Mouse (Mus musculus): ENCODE measurements around the gene B3gat2. TPM values are rescaled to one million over a fixed set of nuclear protein-coding genes. Genes with fewer than 3 reads are reported as not detected.

B3gat2 gene
- total and polyA plus RNA-seq, 2 experiments from 2014 or later, result 15.6 to 34.9 TPM

DNA sequence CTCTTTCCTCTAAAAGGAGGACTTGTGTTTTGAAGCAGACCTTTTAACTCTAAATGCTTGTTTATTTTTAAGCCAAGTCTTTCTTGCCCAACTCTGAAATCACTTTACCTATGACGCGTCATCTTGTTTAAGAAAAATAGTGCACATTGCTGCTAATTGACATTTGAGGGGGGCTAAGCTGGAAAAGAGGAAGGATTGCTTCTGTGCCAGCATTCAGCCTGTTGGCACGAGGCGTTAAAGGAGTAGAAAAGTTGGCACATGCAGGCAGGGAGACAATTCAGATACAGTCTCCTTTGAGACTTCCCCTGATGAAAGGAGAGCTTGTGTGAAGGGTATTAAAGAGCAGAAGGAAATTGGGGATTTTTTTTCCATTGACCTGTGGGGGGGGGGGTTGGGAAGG lies 3.2 kb downstream of the B3gat2 start:
- TF ChIP-seq CTCF (IDR thresholded peaks at IDR 0.05; ENCODE audit: low read depth), result no peak
- WGBS, result 28% methylated on average over 4 of the region's 4 CpGs
- ATAC-seq (no peak), DNase-seq (ENCODE audit: low spot score) (peak; percentile 69)
- no peaks in the 10 kb centered on the region for H3K36me3 ChIP-seq (ENCODE audit: insufficient read depth, low read length)
- H3K27ac ChIP-seq, result no peak overlapping the region
- no peak overlapping the region for H3K9ac ChIP-seq (replicated peaks; ENCODE audit: low read length)
- peak overlapping the region; percentile 85 for H3K4me2 ChIP-seq (ENCODE audit: low read depth, low read length)
- H3K4me1 ChIP-seq (ENCODE audit: insufficient read depth, low read length), result 0 out of 2 replicates have a peak, but pooled peaks cover 5% of the 10 kb centered on the region
- H3K27me3 ChIP-seq (ENCODE audit: insufficient read depth, low read length), result no peaks in the 10 kb centered on the region
- no peaks in the 10 kb centered on the region for H3K9me3 ChIP-seq (ENCODE audit: low read length)
- H3K4me3 ChIP-seq (ENCODE audit: low read length), result peak overlapping the region; percentile 62; the same call in 1 of the 2 replicates

DNA sequence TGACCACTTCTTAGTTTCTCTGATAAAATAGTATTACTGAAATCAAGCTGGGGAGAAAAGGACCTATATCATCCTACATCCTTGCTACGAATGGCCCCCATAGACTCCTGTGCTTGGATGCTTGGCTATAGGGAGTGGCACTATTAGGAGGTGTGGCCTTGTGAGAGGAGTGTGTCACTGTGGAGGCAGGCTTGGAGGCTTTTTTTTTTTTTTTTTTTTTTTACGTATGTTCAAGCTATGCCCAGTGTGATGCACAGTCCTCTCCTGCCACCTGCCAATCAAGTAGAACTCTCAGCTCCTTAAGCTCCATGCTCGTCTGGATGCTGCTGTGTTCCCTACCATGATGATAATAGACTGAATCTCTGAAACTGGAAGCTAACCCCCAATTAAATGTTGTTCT lies 11.5 kb downstream of the B3gat2 start:
- 64% methylated on average over 3 of the region's 3 CpGs for WGBS
- no peaks in the 10 kb centered on the region for H3K36me3 ChIP-seq (ENCODE audit: insufficient read depth, low read length)
- no peak overlapping the region for H3K27ac ChIP-seq
- no peaks in the 10 kb centered on the region for H3K4me1 ChIP-seq (ENCODE audit: insufficient read depth, low read length)
- TF ChIP-seq CTCF (IDR thresholded peaks at IDR 0.05; ENCODE audit: low read depth), result no peak
- no peak overlapping the region for H3K9ac ChIP-seq (replicated peaks; ENCODE audit: low read length)
- ATAC-seq (no peak), DNase-seq (ENCODE audit: low spot score) (no peak)
- H3K27me3 ChIP-seq (ENCODE audit: insufficient read depth, low read length), result no peaks in the 10 kb centered on the region
- H3K4me2 ChIP-seq (ENCODE audit: low read depth, low read length), result no peak overlapping the region
- H3K9me3 ChIP-seq (ENCODE audit: low read length), result no peaks in the 10 kb centered on the region
- no peak overlapping the region for H3K4me3 ChIP-seq (ENCODE audit: low read length)

DNA sequence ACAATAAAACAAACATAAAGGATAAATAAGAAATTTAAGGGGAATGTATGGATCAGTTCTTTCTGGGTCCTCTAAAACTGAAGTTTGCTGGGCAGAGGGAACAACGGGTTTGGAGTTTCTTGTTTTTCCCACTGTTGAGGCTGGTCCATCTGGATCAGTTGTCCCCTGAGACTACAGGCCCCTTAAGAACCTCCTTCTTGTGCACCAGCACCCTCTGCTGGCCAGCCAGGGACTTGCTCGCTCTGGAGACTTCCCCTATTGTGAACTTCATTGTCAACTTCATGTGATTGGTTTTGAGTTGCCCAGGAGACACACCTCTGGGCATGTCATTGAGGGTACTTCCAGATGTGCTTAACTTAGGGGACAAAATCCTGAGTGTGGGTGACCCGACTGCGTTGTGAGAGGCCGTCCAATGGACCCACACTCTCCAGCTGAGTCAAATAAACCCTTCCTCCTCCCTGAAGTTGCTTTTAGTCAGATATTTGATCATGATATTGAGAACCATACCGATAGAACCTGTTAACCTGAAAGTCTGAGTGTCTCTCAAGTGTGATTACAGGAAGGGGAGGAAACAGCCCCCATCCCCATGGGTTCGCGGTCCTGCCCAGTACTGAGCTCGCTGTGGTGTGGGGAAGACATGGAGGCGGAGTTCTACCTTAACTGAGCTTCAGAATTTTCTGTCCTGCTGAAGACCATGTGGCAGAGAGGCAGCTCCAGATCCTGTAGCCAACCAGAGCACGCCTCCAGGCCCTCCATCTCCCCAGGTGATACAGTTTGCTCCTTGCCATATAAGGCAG lies 31.4 kb downstream of the B3gat2 start:
- Histone ChIP-seq H3K4me1 (ENCODE audit: insufficient read depth, low read length) (no peaks in the 10 kb centered on the region), H3K36me3 (ENCODE audit: insufficient read depth, low read length) (no peaks in the 10 kb centered on the region), H3K4me2 (ENCODE audit: low read depth, low read length) (no peak overlapping the region), H3K4me3 (ENCODE audit: low read length) (no peak overlapping the region), H3K9me3 (ENCODE audit: low read length) (no peaks in the 10 kb centered on the region), H3K9ac (replicated peaks; ENCODE audit: low read length) (no peak overlapping the region), H3K27ac (no peak overlapping the region), H3K27me3 (ENCODE audit: insufficient read depth, low read length) (no peaks in the 10 kb centered on the region)
- peak; percentile 84 for TF ChIP-seq CTCF (IDR thresholded peaks at IDR 0.05; ENCODE audit: low read depth)
- DNase-seq (ENCODE audit: low spot score) (peak; percentile 81), ATAC-seq (peak; percentile 82)
- 57% methylated on average over 11 of the region's 11 CpGs for WGBS

DNA sequence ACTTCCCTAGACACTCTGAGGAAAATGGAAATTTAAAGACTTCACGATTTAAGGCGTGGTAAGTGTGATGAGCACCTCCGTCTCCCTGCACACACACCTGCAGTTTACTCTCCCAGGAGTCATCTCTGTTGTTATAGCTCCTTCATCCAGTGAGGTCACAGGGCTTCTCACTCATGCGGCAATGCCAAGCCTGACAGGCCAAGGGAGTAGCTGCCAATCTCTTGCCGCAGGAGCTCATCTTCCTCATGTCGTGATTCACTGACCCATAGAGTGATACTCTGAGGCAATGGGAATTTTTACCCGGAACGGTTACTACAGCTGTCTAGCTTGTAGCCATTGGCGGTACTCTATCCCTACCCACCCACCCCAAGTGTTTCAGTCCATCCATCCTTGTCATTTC lies 36.8 kb downstream of the B3gat2 start:
- ATAC-seq (no peak), DNase-seq (ENCODE audit: low spot score) (no peak)
- no peak overlapping the region for H3K9ac ChIP-seq (replicated peaks; ENCODE audit: low read length)
- no peak overlapping the region for H3K4me3 ChIP-seq (ENCODE audit: low read length)
- no peaks in the 10 kb centered on the region for H3K36me3 ChIP-seq (ENCODE audit: insufficient read depth, low read length)
- WGBS, result 85% methylated on average over 9 of the region's 9 CpGs
- H3K4me1 ChIP-seq (ENCODE audit: insufficient read depth, low read length), result no peaks in the 10 kb centered on the region
- no peak overlapping the region for H3K27ac ChIP-seq
- no peaks in the 10 kb centered on the region for H3K9me3 ChIP-seq (ENCODE audit: low read length)
- TF ChIP-seq CTCF (IDR thresholded peaks at IDR 0.05; ENCODE audit: low read depth), result no peak
- H3K4me2 ChIP-seq (ENCODE audit: low read depth, low read length), result no peak overlapping the region
- H3K27me3 ChIP-seq (ENCODE audit: insufficient read depth, low read length), result no peaks in the 10 kb centered on the region

DNA sequence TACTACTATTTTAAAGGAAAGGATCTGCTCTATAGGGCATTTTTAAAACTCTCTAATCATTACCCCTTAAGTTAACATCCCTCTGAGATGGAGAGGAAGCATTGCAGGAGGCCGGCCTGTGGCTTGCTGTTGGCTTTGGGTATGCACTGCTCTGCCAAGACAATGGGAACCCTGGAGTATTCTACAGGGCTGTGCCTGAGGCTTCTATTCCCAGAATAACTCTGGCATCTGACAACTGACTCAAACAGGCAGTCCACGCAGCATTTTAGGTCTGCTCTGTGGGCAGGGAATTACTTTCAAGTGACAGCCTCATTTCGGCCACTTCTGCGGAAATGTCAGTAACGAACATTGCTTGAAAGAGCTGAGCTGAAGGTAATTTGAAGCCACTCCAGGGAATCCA lies 60.1 kb downstream of the B3gat2 start:
- Histone ChIP-seq H3K4me1 (ENCODE audit: insufficient read depth, low read length) (0 out of 2 replicates have a peak, but pooled peaks cover 2% of the 10 kb centered on the region), H3K4me2 (ENCODE audit: low read depth, low read length) (no peak overlapping the region), H3K4me3 (ENCODE audit: low read length) (no peak overlapping the region), H3K9me3 (ENCODE audit: low read length) (no peaks in the 10 kb centered on the region), H3K27ac (no peak overlapping the region), H3K9ac (replicated peaks; ENCODE audit: low read length) (no peak overlapping the region), H3K27me3 (ENCODE audit: insufficient read depth, low read length) (no peaks in the 10 kb centered on the region), H3K36me3 (ENCODE audit: insufficient read depth, low read length) (no peaks in the 10 kb centered on the region)
- ATAC-seq (no peak), DNase-seq (ENCODE audit: low spot score) (no peak)
- WGBS, result 50% methylated on average over 5 of the region's 5 CpGs
- no peak for TF ChIP-seq CTCF (IDR thresholded peaks at IDR 0.05; ENCODE audit: low read depth)

DNA sequence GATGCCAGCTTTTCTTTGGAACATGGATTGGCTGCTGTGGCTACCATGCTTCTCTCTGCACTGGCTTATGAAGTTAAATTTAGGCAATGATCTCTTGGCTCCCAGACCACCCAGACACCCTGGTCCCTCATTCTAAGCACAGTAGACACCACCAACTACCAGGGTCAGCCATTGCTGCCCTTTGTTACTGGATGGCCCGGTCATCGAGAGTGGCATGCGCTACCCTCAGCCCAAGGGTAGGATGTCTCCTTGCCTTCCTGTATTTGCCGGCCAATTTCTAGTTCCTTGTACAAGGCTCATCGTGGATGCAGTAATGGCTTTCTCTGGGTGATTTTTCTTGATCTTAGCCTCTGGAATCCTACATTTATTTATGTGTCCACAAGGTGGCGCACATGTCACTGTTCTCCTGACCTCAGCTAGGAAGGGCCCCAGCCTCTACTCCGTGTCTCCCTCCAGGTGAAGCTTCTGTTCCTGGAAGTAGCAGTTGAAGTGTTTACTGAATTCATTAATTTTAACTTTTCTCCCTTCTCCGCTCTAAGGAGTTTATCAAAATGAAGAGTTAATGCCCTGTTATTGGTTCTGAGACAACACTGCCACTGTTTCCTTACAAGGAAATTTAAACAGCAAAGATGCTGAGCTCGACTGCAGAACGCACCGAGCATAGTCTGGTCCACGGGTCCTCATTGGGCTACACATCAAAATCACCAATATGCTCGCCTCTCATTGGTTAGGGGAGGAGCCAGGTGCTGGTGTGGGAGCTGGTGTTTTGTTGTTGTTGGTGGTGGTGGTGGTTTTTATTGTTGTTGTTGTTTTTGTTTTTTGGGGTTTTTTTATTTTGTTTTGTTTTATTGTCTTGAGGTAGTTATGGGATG lies 65.6 kb downstream of the B3gat2 start:
- TF ChIP-seq CTCF (IDR thresholded peaks at IDR 0.05; ENCODE audit: low read depth), result peak; percentile 83
- Histone ChIP-seq H3K27me3 (ENCODE audit: insufficient read depth, low read length) (no peaks in the 10 kb centered on the region), H3K36me3 (ENCODE audit: insufficient read depth, low read length) (no peaks in the 10 kb centered on the region), H3K4me3 (ENCODE audit: low read length) (no peak overlapping the region), H3K27ac (no peak overlapping the region), H3K9me3 (ENCODE audit: low read length) (no peaks in the 10 kb centered on the region), H3K4me1 (ENCODE audit: insufficient read depth, low read length) (no peaks in the 10 kb centered on the region), H3K4me2 (ENCODE audit: low read depth, low read length) (no peak overlapping the region), H3K9ac (replicated peaks; ENCODE audit: low read length) (no peak overlapping the region)
- WGBS, result 44% methylated on average over 13 of the region's 13 CpGs
- ATAC-seq, result peak; percentile 66; the same call in 1 of the 2 replicates
- DNase-seq (ENCODE audit: low spot score), result peak; percentile 76
